Mouse (Mus musculus) limb, embryonic 12.5 days (tissue): Measurements from ENCODE around the gene Gm20388. TPM values are rescaled to one million over a fixed set of nuclear protein-coding genes. Genes with fewer than 3 reads are reported as not detected.

Source experiments
- ATAC-seq: fragments of 200-750 bp; cut with Nextera tagmentation; 2 replicates; pipeline ENCODE4 v1.8.0; 2017; ENCODE audit warnings: low read depth, moderate TSS enrichment; ENCODE audit not compliant: insufficient number of reproducible peaks, insufficient read depth, low FRiP score, low TSS enrichment
- H3K27ac ChIP-seq: fragments of 300-500 bp; sonication (generic); 2 replicates; pipeline ENCODE4 v1.5.1; 2016; ENCODE audit warnings: mild to moderate bottlenecking, moderate library complexity
- H3K27me3 ChIP-seq: fragments of 300-500 bp; sonication (generic); 2 replicates; pipeline ENCODE4 v1.6.1; 2016; ENCODE audit warnings: mild to moderate bottlenecking, moderate library complexity
- H3K36me3 ChIP-seq: fragments of 300-500 bp; sonication (generic); 2 replicates; pipeline ENCODE4 v1.6.1; 2016; ENCODE audit warnings: mild to moderate bottlenecking, moderate library complexity
- H3K4me1 ChIP-seq: fragments of 300-500 bp; sonication (generic); replicated peaks from 2 replicates; pipeline ENCODE4 v1.6.1; 2016
- H3K4me2 ChIP-seq: fragments of 300-500 bp; sonication (generic); 2 replicates; pipeline ENCODE4 v1.6.1; 2016; ENCODE audit warnings: mild to moderate bottlenecking, moderate library complexity
- H3K4me3 ChIP-seq: fragments of 300-500 bp; sonication (generic); replicated peaks from 2 replicates; pipeline ENCODE4 v1.5.1; 2016; ENCODE audit warnings: mild to moderate bottlenecking
- H3K9ac ChIP-seq: fragments of 300-500 bp; sonication (generic); replicated peaks from 2 replicates; pipeline ENCODE4 v1.6.1; 2016; ENCODE audit warnings: mild to moderate bottlenecking, moderate library complexity
- H3K9me3 ChIP-seq: fragments of 300-500 bp; sonication (generic); 2 replicates; pipeline ENCODE4 v1.6.1; 2016; ENCODE audit warnings: mild to moderate bottlenecking, moderate library complexity
- WGBS: fragments of 180-500 bp; shearing (Covaris S2); methylation state at CpG from one replicate; pipeline ENCODE4 v1.1.7; 2016; 5-methylcytosine and 5-hydroxymethylcytosine counted together
- polyA plus RNA-seq: library from polyadenylated mRNA; unstranded; fragments of >200 nt; fragmentation: Nextera tagmentation; extraction: Ambion mirVana; gene quantifications from 2 replicates; pipeline ENCODE4 v1.2.1, GENCODE M21; 2016

Gene Gm20388
- polyA plus RNA-seq, 1 experiment from 2014 or later, result not detected

DNA sequence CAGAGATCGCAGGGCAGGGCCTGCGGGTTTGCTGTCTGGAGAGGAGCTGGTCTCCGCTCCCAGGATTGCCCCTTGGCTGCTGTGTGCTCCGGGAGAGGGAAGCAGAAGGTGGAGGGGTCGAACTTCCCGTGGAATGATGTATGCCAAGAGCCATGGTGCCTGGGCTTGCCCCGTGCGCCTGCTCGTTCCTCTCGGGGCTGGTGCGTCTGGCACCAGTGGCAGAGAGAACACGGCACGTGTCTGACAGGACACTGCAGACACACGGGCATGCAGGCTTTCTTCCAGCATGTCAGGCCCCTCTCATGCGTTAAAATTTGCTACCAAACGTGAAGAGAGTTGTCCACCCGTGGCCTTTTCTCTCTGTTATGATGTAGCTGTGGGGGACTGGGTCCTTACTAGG lies 4401.1 kb downstream of the Gm20388 start:
- H3K9me3 ChIP-seq, result no peaks in the 10 kb centered on the region
- ATAC-seq, result no peak
- H3K27ac ChIP-seq, result no peak overlapping the region
- no peaks in the 10 kb centered on the region for H3K27me3 ChIP-seq
- H3K36me3 ChIP-seq, result peaks cover 24% of the 10 kb centered on the region; the same call in 1 of the 2 replicates
- WGBS, result 95% methylated on average over 17 of the region's 17 CpGs
- H3K9ac ChIP-seq, result no peak overlapping the region
- H3K4me2 ChIP-seq, result no peak overlapping the region
- peaks cover 15% of the 10 kb centered on the region for H3K4me1 ChIP-seq
- H3K4me3 ChIP-seq, result no peak overlapping the region

DNA sequence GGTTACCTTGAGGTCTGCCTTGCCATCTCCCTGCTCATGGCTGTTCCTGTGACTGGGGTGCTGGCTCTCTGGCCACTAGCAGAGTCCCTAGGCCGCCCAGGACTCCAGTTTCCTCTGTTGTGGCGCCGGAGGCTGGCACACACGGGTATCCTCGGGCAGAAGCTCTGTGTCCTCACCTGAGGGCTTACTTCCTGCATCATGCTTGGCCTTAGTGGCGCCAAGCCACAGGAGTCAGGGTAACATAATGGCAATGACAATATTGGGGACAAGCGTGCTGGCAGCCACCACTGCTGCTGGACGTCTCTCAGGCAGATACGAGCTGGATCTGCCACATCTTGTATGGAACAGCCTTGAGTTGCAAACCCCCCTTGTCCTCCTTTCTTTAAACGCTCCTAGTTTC lies 4401.6 kb downstream of the Gm20388 start:
- no peak for ATAC-seq
- H3K27ac ChIP-seq, result no peak overlapping the region
- H3K9ac ChIP-seq, result no peak overlapping the region
- H3K9me3 ChIP-seq, result no peaks in the 10 kb centered on the region
- peaks cover 20% of the 10 kb centered on the region; the same call in 1 of the 2 replicates for H3K36me3 ChIP-seq
- no peaks in the 10 kb centered on the region for H3K27me3 ChIP-seq
- no peak overlapping the region for H3K4me2 ChIP-seq
- 93% methylated on average over 10 of the region's 10 CpGs for WGBS
- H3K4me3 ChIP-seq, result no peak overlapping the region
- H3K4me1 ChIP-seq, result peaks cover 19% of the 10 kb centered on the region

DNA sequence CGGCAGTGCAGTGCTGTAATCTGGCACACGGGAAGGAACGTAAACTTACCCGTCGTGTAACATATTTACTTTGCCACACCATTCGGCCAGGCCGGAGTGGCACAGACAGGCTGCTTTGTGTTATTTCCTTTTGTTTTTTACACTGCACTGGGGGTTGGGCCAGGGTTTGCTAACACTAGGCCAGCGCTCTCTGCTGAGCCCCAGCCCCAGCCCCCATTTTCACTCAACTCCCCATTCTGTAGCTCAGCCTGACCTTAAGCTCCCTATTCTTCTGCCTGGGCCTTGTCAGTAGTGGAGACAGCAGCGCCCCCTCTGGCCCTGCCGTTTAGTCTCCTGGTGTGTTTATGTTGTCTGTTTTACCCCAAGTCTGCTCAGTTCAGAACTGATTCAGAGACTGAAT lies 4404.2 kb downstream of the Gm20388 start:
- Histone ChIP-seq H3K9ac (no peak overlapping the region), H3K4me3 (no peak overlapping the region), H3K27me3 (no peaks in the 10 kb centered on the region), H3K9me3 (no peaks in the 10 kb centered on the region), H3K27ac (0 out of 2 replicates have a peak overlapping the region, but pooled peaks have one; percentile 29), H3K36me3 (peaks cover 7% of the 10 kb centered on the region; the same call in 1 of the 2 replicates), H3K4me2 (no peak overlapping the region), H3K4me1 (peaks cover 22% of the 10 kb centered on the region)
- no peak for ATAC-seq
- 63% methylated on average over 10 of the region's 10 CpGs for WGBS

DNA sequence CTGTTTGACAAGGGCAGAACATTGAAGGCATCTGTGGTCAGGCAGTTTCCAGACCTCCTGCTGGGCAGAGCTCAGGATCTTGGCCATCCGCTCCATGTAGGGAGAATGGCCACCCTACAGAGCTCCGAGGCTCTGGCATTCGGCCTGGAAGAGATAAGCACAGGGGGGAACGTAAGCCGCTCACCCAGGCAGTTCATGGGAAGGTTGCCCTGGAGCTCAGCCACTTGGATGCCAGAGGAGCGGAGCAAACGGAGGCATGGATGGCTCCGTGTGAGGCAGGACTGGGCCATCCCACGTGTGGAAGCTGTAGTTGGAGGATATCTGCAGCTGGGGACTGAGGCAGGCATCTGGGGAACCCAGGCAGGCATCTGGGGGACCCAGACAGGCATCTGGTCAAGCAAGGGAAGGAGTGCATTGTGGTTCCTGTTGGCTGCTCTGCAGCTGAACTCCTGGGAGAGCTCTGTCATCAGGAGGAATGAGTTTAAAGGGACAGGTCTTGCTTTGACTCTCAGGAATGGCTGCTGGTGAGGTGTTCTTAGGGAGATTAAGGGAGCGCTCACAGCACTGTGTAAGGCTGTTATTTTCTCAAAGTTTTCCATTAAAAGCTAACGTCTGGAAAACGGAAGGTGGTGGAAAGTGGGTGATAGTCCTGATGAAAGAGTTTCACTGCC lies 4406.0 kb downstream of the Gm20388 start:
- WGBS, result 67% methylated on average over 12 of the region's 12 CpGs
- no peak for ATAC-seq
- Histone ChIP-seq H3K36me3 (no peaks in the 10 kb centered on the region; the same call in 1 of the 2 replicates), H3K27me3 (no peaks in the 10 kb centered on the region), H3K9ac (no peak overlapping the region), H3K4me2 (no peak overlapping the region), H3K27ac (no peak overlapping the region), H3K9me3 (no peaks in the 10 kb centered on the region), H3K4me3 (no peak overlapping the region), H3K4me1 (peaks cover 24% of the 10 kb centered on the region)

DNA sequence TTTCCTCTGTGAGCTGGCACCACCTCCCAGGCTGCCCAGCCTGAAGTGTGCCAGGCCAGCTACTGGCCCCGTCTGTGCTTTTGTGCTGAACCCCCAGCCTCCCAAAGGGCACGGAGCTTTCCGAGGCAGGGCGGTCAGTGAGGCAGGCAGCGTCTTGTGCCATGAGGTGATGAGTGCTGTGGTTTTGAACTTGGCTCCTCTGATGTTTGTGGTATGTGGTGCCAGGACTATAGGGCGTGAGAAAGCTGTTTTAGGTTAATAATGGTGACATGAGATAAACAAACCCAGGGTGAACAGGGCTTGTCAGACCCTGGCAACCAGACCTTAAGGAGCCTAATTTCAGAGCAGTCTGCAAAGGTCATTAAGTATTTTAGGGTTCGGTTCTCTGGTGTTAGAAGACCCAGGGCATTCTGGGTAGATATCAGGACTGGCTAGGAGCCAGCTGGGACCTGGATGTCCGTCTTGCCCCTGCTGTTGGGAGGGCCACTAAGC lies 4406.6 kb downstream of the Gm20388 start:
- Histone ChIP-seq H3K27me3 (no peaks in the 10 kb centered on the region), H3K4me1 (peaks cover 26% of the 10 kb centered on the region), H3K36me3 (0 out of 2 replicates have a peak, but pooled peaks cover 1% of the 10 kb centered on the region), H3K4me3 (no peak overlapping the region), H3K9ac (no peak overlapping the region), H3K27ac (no peak overlapping the region), H3K9me3 (no peaks in the 10 kb centered on the region), H3K4me2 (no peak overlapping the region)
- WGBS, result 61% methylated on average over 8 of the region's 8 CpGs
- no peak for ATAC-seq

DNA sequence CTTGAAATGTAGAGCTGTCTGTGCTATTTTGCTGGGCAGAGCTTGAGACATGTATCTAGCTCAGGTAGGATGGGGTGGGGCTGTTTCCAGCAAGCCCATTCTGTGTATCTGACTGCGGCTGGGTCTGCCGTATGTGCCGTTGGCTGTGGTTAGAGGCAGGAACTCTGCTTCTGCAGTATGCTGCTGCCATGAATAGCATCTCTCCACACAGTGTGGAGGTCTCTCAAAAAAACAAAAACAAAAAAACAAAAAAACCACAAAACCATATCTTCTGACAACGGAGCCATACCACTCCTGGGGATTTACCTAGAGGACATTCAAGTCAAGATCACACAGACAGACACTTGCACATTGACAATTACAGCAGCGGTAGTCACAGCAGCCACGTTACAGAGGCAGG lies 4407.2 kb downstream of the Gm20388 start:
- Histone ChIP-seq H3K9ac (no peak overlapping the region), H3K4me3 (no peak overlapping the region), H3K36me3 (peaks cover 7% of the 10 kb centered on the region; the same call in 1 of the 2 replicates), H3K4me2 (no peak overlapping the region), H3K9me3 (no peaks in the 10 kb centered on the region), H3K27me3 (no peaks in the 10 kb centered on the region), H3K4me1 (peaks cover 26% of the 10 kb centered on the region), H3K27ac (no peak overlapping the region)
- ATAC-seq, result no peak
- WGBS, result 88% methylated on average over 6 of the region's 6 CpGs

DNA sequence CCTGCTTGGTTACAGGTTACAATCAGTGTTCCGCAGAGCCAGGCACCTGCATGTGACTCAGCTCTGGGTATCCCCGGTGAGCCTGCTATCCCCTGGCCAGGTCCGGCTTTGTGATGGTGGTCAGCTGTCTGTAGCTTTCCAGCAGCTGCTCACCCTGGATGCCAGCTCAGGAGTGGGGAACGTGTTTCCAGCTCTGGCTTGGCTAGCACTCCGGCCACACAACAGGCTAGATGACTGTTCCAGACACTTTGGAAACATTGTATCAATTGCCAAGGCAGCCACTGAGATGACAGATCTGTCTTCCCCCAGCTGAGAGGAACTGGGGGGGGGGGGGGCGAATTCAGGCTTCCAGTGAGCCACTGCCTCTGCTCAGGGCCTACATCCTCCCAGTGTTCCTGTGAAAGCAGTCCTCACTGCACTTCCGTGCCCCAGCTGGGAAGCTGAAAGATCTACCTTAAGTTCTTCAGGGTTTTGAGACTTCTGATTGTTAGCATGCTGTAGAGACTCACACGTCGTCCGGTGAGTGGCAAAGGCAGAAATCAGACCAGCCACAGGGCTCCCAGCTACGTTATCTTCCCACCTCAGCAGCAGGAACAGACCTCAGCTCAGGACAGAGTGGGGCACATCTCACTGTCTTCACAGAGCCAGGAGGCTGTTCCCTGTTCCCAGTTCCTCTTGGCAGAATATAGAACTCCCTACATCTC lies 4408.1 kb downstream of the Gm20388 start:
- H3K9ac ChIP-seq, result no peak overlapping the region
- no peaks in the 10 kb centered on the region for H3K27me3 ChIP-seq
- ATAC-seq, result no peak
- H3K4me2 ChIP-seq, result no peak overlapping the region
- H3K9me3 ChIP-seq, result no peaks in the 10 kb centered on the region
- WGBS, result 78% methylated on average over 11 of the region's 11 CpGs
- H3K27ac ChIP-seq, result no peak overlapping the region
- H3K4me1 ChIP-seq, result peaks cover 26% of the 10 kb centered on the region
- H3K36me3 ChIP-seq, result peaks cover 15% of the 10 kb centered on the region
- H3K4me3 ChIP-seq, result no peak overlapping the region

DNA sequence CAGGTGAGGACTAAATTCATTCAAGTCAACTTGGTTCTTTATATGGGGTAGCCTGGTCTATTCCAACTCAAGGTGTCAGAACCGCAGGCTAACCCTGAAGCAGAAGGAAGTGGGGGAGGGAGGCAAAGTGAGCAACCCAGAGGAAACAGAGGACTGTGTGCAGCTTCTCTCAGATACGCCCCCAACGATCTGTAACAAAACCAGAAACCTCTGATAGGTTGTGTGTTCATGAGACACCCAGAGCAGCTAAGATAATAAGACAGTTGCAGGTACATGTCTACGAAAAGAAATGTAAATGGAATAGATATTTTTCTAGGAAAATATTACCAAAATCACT lies 4408.6 kb downstream of the Gm20388 start:
- 82% methylated on average over 4 of the region's 4 CpGs for WGBS
- H3K36me3 ChIP-seq, result peaks cover 20% of the 10 kb centered on the region
- no peak overlapping the region for H3K4me3 ChIP-seq
- no peak overlapping the region for H3K9ac ChIP-seq
- H3K9me3 ChIP-seq, result no peaks in the 10 kb centered on the region
- ATAC-seq, result no peak
- H3K27ac ChIP-seq, result no peak overlapping the region
- no peaks in the 10 kb centered on the region for H3K27me3 ChIP-seq
- H3K4me1 ChIP-seq, result peaks cover 24% of the 10 kb centered on the region
- no peak overlapping the region for H3K4me2 ChIP-seq

DNA sequence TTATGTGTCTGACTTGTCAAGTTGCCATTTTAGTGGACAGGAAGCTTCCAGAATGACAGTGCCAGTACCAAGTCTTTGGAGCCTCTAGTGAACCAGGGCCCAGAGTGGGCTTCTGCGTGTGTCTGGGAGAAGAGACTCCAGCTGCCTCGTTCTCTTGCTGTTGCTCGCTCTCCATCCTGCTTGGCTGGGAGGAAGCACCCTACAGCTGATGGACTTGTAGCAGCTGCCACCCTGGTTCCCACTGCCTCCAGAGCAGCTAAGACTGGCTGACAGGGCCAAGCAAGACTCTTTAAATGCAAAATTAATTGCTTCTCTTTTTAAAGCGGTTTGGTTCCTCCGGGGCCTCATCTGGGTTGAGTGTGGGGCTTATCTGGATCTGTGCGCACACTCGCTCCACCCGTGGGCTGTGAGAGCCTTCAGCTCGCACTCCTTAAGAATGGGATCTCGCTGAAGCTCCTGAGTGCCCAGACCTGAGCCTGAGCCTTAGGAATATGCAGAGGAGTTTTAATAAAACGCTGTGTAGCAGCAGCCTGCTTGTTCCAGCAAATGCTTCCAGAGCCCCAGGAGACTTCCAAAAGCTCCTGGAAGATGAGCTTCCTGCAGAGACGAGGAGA lies 4410.7 kb downstream of the Gm20388 start:
- Histone ChIP-seq H3K4me3 (no peak overlapping the region), H3K36me3 (peaks cover 40% of the 10 kb centered on the region), H3K9ac (no peak overlapping the region), H3K27me3 (no peaks in the 10 kb centered on the region), H3K4me2 (no peak overlapping the region), H3K27ac (no peak overlapping the region), H3K9me3 (no peaks in the 10 kb centered on the region), H3K4me1 (peaks cover 15% of the 10 kb centered on the region)
- 75% methylated on average over 12 of the region's 12 CpGs for WGBS
- no peak for ATAC-seq

DNA sequence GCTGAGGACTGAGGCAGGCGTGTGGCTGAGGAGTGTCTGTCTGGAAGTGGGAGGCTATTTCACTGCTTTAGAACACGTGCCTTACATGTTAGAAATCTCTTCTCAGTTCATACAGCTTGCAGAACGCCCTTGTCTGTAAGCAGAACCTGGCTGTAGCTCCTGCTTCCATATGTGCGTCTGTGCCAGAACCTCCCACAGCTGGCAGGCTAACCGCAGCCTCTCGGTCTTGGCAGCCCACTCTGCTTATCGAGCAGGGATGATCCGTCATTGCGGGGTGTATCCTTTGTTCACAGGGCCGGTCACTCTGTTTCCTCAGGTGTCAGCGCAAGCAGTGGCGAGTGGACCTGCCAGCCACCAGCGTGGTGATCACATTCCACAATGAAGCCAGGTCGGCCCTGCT lies 4412.7 kb downstream of the Gm20388 start:
- H3K27ac ChIP-seq, result no peak overlapping the region
- H3K4me1 ChIP-seq, result 0 out of 2 replicates have a peak, but pooled peaks cover 4% of the 10 kb centered on the region
- peaks cover 60% of the 10 kb centered on the region for H3K36me3 ChIP-seq
- H3K4me3 ChIP-seq, result no peak overlapping the region
- WGBS, result 94% methylated on average over 14 of the region's 14 CpGs
- no peaks in the 10 kb centered on the region for H3K27me3 ChIP-seq
- ATAC-seq, result no peak
- H3K4me2 ChIP-seq, result no peak overlapping the region
- H3K9me3 ChIP-seq, result no peaks in the 10 kb centered on the region
- H3K9ac ChIP-seq, result no peak overlapping the region

DNA sequence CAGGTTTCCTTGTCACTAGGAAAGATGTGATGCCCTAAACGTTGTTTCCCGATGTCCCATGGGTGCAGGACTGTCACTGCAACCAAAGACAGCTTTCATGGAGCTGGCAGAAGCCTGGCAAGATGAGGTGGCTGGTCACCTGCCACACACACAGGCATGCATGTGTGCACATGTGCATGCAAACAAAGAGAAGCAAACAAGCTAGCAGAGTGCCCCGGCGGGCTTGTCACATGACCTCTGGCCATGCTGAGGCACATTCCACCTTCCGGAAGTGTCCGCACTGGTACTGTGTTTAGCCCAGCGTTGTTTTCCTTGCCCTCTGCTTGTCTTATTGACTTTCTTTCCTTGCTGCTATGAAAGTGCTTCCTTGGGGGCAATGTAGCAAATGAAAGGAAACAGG lies 4417.6 kb downstream of the Gm20388 start:
- Histone ChIP-seq H3K4me1 (no peaks in the 10 kb centered on the region), H3K36me3 (peaks cover 90% of the 10 kb centered on the region), H3K27ac (no peak overlapping the region), H3K9ac (no peak overlapping the region), H3K9me3 (no peaks in the 10 kb centered on the region), H3K27me3 (no peaks in the 10 kb centered on the region), H3K4me2 (no peak overlapping the region), H3K4me3 (no peak overlapping the region)
- no peak for ATAC-seq
- 89% methylated on average over 7 of the region's 7 CpGs for WGBS
